Mouse (Mus musculus) limb, embryonic 13.5 days (tissue): ENCODE results near the gene Tmem248. TPM values are rescaled to one million over a fixed set of nuclear protein-coding genes. Genes with fewer than 3 reads are reported as not detected.

Source experiments
- ATAC-seq: fragments of 200-750 bp; cut with Nextera tagmentation; 2 replicates; pipeline ENCODE4 v1.8.0; 2017; ENCODE audit warnings: low read depth, moderate number of reproducible peaks, moderate TSS enrichment; ENCODE audit not compliant: low FRiP score
- H3K27ac ChIP-seq: fragments of 300-500 bp; sonication (generic); 2 replicates; pipeline ENCODE4 v1.5.1; 2015; ENCODE audit warnings: inconsistent platforms, mild to moderate bottlenecking, moderate library complexity
- H3K27me3 ChIP-seq: fragments of 300-500 bp; sonication (generic); 2 replicates; pipeline ENCODE4 v1.6.1; 2015; ENCODE audit warnings: mild to moderate bottlenecking, inconsistent platforms
- H3K36me3 ChIP-seq: fragments of 300-500 bp; sonication (generic); 2 replicates; pipeline ENCODE4 v1.6.1; 2015; ENCODE audit warnings: inconsistent platforms, mild to moderate bottlenecking, moderate library complexity
- H3K4me1 ChIP-seq: fragments of 300-500 bp; sonication (generic); 2 replicates; pipeline ENCODE4 v1.6.1; 2015; ENCODE audit warnings: inconsistent platforms
- H3K4me2 ChIP-seq: fragments of 300-500 bp; sonication (generic); replicated peaks from 2 replicates; pipeline ENCODE4 v1.6.1; 2015; ENCODE audit warnings: inconsistent platforms, mild to moderate bottlenecking, moderate library complexity
- H3K4me3 ChIP-seq: fragments of 300-500 bp; sonication (generic); 2 replicates; pipeline ENCODE4 v1.5.1; 2015; ENCODE audit warnings: moderate library complexity, mild to moderate bottlenecking, inconsistent platforms
- H3K9ac ChIP-seq: fragments of 300-500 bp; sonication (generic); 2 replicates; pipeline ENCODE4 v1.6.1; 2015; ENCODE audit warnings: mild to moderate bottlenecking, inconsistent platforms
- H3K9me3 ChIP-seq: fragments of 300-500 bp; sonication (generic); 2 replicates; pipeline ENCODE4 v1.6.1; 2016; ENCODE audit warnings: inconsistent platforms
- WGBS: fragments of 180-500 bp; shearing (Covaris S2); methylation state at CpG from one replicate; pipeline ENCODE4 v1.1.7; 2015; 5-methylcytosine and 5-hydroxymethylcytosine counted together
- polyA plus RNA-seq: library from polyadenylated mRNA; unstranded; fragments of >200 nt; fragmentation: Nextera tagmentation; extraction: Ambion mirVana; gene quantifications from 2 replicates; pipeline ENCODE4 v1.2.1, GENCODE M21; 2015

The Tmem248 gene
- polyA plus RNA-seq, 1 experiment from 2014 or later: 34.7 TPM

- no peak for ATAC-seq
- no peaks in the 10 kb centered on the region for H3K27me3 ChIP-seq
- WGBS: 91% methylated on average over 6 of the region's 6 CpGs
- peaks cover 18% of the 10 kb centered on the region for H3K36me3 ChIP-seq
- no peak overlapping the region for H3K4me3 ChIP-seq
- H3K4me2 ChIP-seq: no peak overlapping the region
- no peaks in the 10 kb centered on the region for H3K4me1 ChIP-seq
- no peak overlapping the region for H3K27ac ChIP-seq
- H3K9ac ChIP-seq: no peak overlapping the region
- H3K9me3 ChIP-seq: no peaks in the 10 kb centered on the region
Observed at GRCm38 (mm10) chr5:130185312-130185711, 31.6 kb upstream of the Tmem248 start.

- Histone ChIP-seq H3K4me1 (no peaks in the 10 kb centered on the region), H3K9ac (no peak overlapping the region), H3K36me3 (peaks cover 37% of the 10 kb centered on the region), H3K27ac (no peak overlapping the region), H3K27me3 (no peaks in the 10 kb centered on the region), H3K4me2 (no peak overlapping the region), H3K9me3 (no peaks in the 10 kb centered on the region), H3K4me3 (no peak overlapping the region)
- no peak for ATAC-seq
- WGBS: 73% methylated on average over 7 of the region's 7 CpGs
Observed at GRCm38 (mm10) chr5:130187383-130187782, 29.5 kb upstream of the Tmem248 start.

GRCm38 (mm10) chr5:130190909-130191308 lies 26.0 kb upstream of the Tmem248 start:
- Histone ChIP-seq H3K9ac (no peak overlapping the region), H3K4me1 (no peaks in the 10 kb centered on the region), H3K4me2 (no peak overlapping the region), H3K9me3 (no peaks in the 10 kb centered on the region), H3K4me3 (no peak overlapping the region), H3K36me3 (peaks cover 64% of the 10 kb centered on the region), H3K27me3 (no peaks in the 10 kb centered on the region), H3K27ac (no peak overlapping the region)
- ATAC-seq: no peak
- 90% methylated on average over 6 of the region's 6 CpGs for WGBS

DNA sequence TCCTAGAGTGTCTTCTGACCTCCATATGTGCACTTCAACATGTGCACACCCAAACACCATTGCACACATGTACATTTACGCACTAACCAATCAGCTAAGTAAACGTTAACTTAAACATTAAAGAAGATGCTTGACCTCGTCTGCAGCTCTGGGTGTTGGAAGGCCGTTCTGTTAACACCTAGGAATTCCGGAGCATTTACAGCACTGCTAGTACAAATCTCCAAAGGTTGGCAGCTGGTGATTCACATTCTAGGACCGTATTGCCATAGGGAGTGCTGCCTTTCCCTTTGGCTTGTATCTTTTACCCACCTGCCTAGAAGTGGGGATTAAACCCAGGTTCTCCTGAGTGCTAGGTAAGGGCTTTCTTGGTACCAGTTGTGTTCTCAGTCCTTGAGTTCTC lies 25.0 kb upstream of the Tmem248 start:
- WGBS: 81% methylated on average over 6 of the region's 6 CpGs
- no peak for ATAC-seq
- H3K27me3 ChIP-seq: no peaks in the 10 kb centered on the region
- H3K27ac ChIP-seq: no peak overlapping the region
- H3K9me3 ChIP-seq: no peaks in the 10 kb centered on the region
- H3K4me3 ChIP-seq: no peak overlapping the region
- H3K9ac ChIP-seq: no peak overlapping the region
- no peaks in the 10 kb centered on the region for H3K4me1 ChIP-seq
- peaks cover 68% of the 10 kb centered on the region for H3K36me3 ChIP-seq
- no peak overlapping the region for H3K4me2 ChIP-seq

- Histone ChIP-seq H3K36me3 (peaks cover 70% of the 10 kb centered on the region), H3K27me3 (no peaks in the 10 kb centered on the region), H3K9ac (no peak overlapping the region), H3K4me1 (no peaks in the 10 kb centered on the region), H3K4me2 (no peak overlapping the region), H3K9me3 (no peaks in the 10 kb centered on the region), H3K4me3 (no peak overlapping the region), H3K27ac (no peak overlapping the region)
- ATAC-seq: no peak
- WGBS: 98% methylated on average over 2 of the region's 2 CpGs
Observed at GRCm38 (mm10) chr5:130192356-130192944, 24.4 kb upstream of the Tmem248 start.

- no peaks in the 10 kb centered on the region for H3K27me3 ChIP-seq
- no peak overlapping the region for H3K4me2 ChIP-seq
- H3K9me3 ChIP-seq: no peaks in the 10 kb centered on the region
- no peaks in the 10 kb centered on the region for H3K4me1 ChIP-seq
- WGBS: 83% methylated on average over 3 of the region's 3 CpGs
- no peak overlapping the region for H3K4me3 ChIP-seq
- ATAC-seq: no peak
- no peak overlapping the region for H3K9ac ChIP-seq
- peaks cover 77% of the 10 kb centered on the region for H3K36me3 ChIP-seq
- H3K27ac ChIP-seq: no peak overlapping the region
Observed at GRCm38 (mm10) chr5:130193760-130194159, 23.1 kb upstream of the Tmem248 start.

- Histone ChIP-seq H3K27ac (no peak overlapping the region), H3K9ac (no peak overlapping the region), H3K4me2 (no peak overlapping the region), H3K9me3 (no peaks in the 10 kb centered on the region), H3K36me3 (peaks cover 75% of the 10 kb centered on the region), H3K4me3 (no peak overlapping the region), H3K4me1 (no peaks in the 10 kb centered on the region; the same call in 1 of the 2 replicates), H3K27me3 (no peaks in the 10 kb centered on the region)
- ATAC-seq: no peak
- 89% methylated on average over 1 of the region's 1 CpGs for WGBS
Observed at GRCm38 (mm10) chr5:130196307-130196706, 20.6 kb upstream of the Tmem248 start.

GRCm38 (mm10) chr5:130197454-130197853 lies 19.4 kb upstream of the Tmem248 start:
- 89% methylated on average over 3 of the region's 3 CpGs for WGBS

GRCm38 (mm10) chr5:130197981-130198380 lies 18.9 kb upstream of the Tmem248 start:
- 90% methylated on average over 7 of the region's 7 CpGs for WGBS
- Histone ChIP-seq H3K4me1 (no peaks in the 10 kb centered on the region; the same call in 1 of the 2 replicates), H3K27ac (no peak overlapping the region), H3K36me3 (peaks cover 72% of the 10 kb centered on the region), H3K9ac (no peak overlapping the region), H3K4me2 (no peak overlapping the region), H3K9me3 (no peaks in the 10 kb centered on the region), H3K4me3 (no peak overlapping the region), H3K27me3 (no peaks in the 10 kb centered on the region)
- no peak for ATAC-seq

More at GRCm38 (mm10) chr5:130197454-130197853, 19.4 kb upstream of the Tmem248 start:
- no peaks in the 10 kb centered on the region; the same call in 1 of the 2 replicates for H3K4me1 ChIP-seq
- no peaks in the 10 kb centered on the region for H3K27me3 ChIP-seq
- ATAC-seq: no peak
- H3K9ac ChIP-seq: no peak overlapping the region
- no peak overlapping the region for H3K27ac ChIP-seq
- H3K4me3 ChIP-seq: no peak overlapping the region
- no peak overlapping the region for H3K4me2 ChIP-seq
- peaks cover 73% of the 10 kb centered on the region for H3K36me3 ChIP-seq
- no peaks in the 10 kb centered on the region for H3K9me3 ChIP-seq

- Histone ChIP-seq H3K9ac (no peak overlapping the region), H3K27ac (no peak overlapping the region), H3K4me3 (no peak overlapping the region), H3K4me2 (no peak overlapping the region), H3K36me3 (peaks cover 62% of the 10 kb centered on the region), H3K4me1 (no peaks in the 10 kb centered on the region; the same call in 1 of the 2 replicates), H3K9me3 (no peaks in the 10 kb centered on the region), H3K27me3 (no peaks in the 10 kb centered on the region)
- 84% methylated on average over 10 of the region's 10 CpGs for WGBS
- no peak for ATAC-seq
Observed at GRCm38 (mm10) chr5:130200233-130201029, 16.4 kb upstream of the Tmem248 start.

DNA sequence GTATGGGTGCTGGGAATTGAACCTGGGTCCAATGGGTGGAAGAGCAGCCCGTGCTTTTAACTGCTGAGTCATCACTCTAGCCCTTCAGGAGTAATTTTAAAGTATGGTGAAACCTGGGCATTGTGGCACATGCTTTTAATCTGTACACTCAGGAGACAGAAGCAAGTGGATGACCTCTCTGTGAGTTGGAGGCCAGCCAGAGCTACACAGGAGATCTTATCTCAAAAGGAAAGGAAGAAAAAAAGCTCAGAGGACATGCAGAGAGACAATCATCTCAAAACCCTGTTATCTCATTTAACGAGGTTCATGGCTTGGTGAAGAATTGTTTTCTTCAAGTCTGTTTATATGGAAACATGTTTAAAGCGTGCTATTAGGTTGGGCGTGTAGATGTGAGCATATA lies 12.9 kb upstream of the Tmem248 start:
- no peak overlapping the region for H3K4me3 ChIP-seq
- no peaks in the 10 kb centered on the region; the same call in 1 of the 2 replicates for H3K4me1 ChIP-seq
- 78% methylated on average over 4 of the region's 4 CpGs for WGBS
- no peak overlapping the region for H3K27ac ChIP-seq
- no peaks in the 10 kb centered on the region for H3K9me3 ChIP-seq
- H3K36me3 ChIP-seq: peaks cover 63% of the 10 kb centered on the region
- no peak overlapping the region for H3K9ac ChIP-seq
- no peak overlapping the region for H3K4me2 ChIP-seq
- ATAC-seq: no peak
- H3K27me3 ChIP-seq: no peaks in the 10 kb centered on the region

GRCm38 (mm10) chr5:130204560-130204959 lies 12.3 kb upstream of the Tmem248 start:
- H3K27me3 ChIP-seq: no peaks in the 10 kb centered on the region
- no peak overlapping the region for H3K9ac ChIP-seq
- ATAC-seq: no peak
- H3K4me1 ChIP-seq: no peaks in the 10 kb centered on the region; the same call in 1 of the 2 replicates
- H3K36me3 ChIP-seq: peaks cover 65% of the 10 kb centered on the region
- no peak overlapping the region for H3K4me2 ChIP-seq
- 77% methylated on average over 6 of the region's 6 CpGs for WGBS
- no peak overlapping the region for H3K4me3 ChIP-seq
- H3K9me3 ChIP-seq: no peaks in the 10 kb centered on the region
- no peak overlapping the region for H3K27ac ChIP-seq
